Mouse (Mus musculus) liver, embryonic 14.5 days (tissue): ENCODE measurements around the gene Spen. TPM values are rescaled to one million over a fixed set of nuclear protein-coding genes. Genes with fewer than 3 reads are reported as not detected.

ENCODE experiments used
- ATAC-seq: fragments of 200-750 bp; cut with Nextera tagmentation; 2 replicates; pipeline ENCODE4 v1.8.0; 2017; ENCODE audit warnings: moderate number of reproducible peaks, mild to moderate bottlenecking, moderate library complexity; ENCODE audit not compliant: insufficient read depth
- DNase-seq, 3 experiments: peaks; one replicate each; pipeline ENCODE4 v3.0.0-alpha.2; 2012 to 2013; ENCODE audit warnings: low read depth in 3 of 3, low spot score in 3 of 3
- H3K27ac ChIP-seq: fragments of 300-500 bp; sonication (generic); 2 replicates; pipeline ENCODE4 v1.5.1; 2014; ENCODE audit warnings: moderate library complexity, mild to moderate bottlenecking, control low read depth, inconsistent platforms
- H3K27me3 ChIP-seq: fragments of 300-500 bp; sonication (generic); 2 replicates; pipeline ENCODE4 v1.6.1; 2014; ENCODE audit warnings: mild to moderate bottlenecking, low read length, moderate library complexity; ENCODE audit not compliant: control insufficient read depth, insufficient read depth
- H3K36me3 ChIP-seq: fragments of 300-500 bp; sonication (generic); replicated peaks from 2 replicates; pipeline ENCODE4 v1.6.1; 2014; ENCODE audit warnings: low read depth; ENCODE audit not compliant: control insufficient read depth, insufficient read depth
- H3K4me1 ChIP-seq, 2 experiments: fragments of 200-500 bp in 1 of 2; fragments of 300-500 bp in 1 of 2; sonication (generic) in 1 of 2; replicated peaks; 2 replicates each; pipeline ENCODE4 v1.6.1; 2012 to 2014; ENCODE audit warnings: antibody characterized with exemption in 1 of 2, inconsistent platforms in 1 of 2, low read length in 1 of 2; ENCODE audit not compliant: control insufficient read depth in 2 of 2, insufficient read depth in 2 of 2
- H3K4me2 ChIP-seq: fragments of 300-500 bp; sonication (generic); 2 replicates; pipeline ENCODE4 v1.6.1; 2014; ENCODE audit warnings: low read depth, mild to moderate bottlenecking, control low read depth, moderate library complexity
- H3K4me3 ChIP-seq, 2 experiments: fragments of 200-500 bp in 1 of 2; fragments of 300-500 bp in 1 of 2; sonication (generic) in 1 of 2; 2 replicates each; pipeline ENCODE4 v1.5.1; 2012 to 2014; ENCODE audit warnings: low read depth in 2 of 2, low read length in 2 of 2, mild to moderate bottlenecking in 2 of 2, control low read depth in 1 of 2, inconsistent platforms in 1 of 2, moderate library complexity in 1 of 2; ENCODE audit not compliant: insufficient read depth in 1 of 2
- H3K9ac ChIP-seq: fragments of 300-500 bp; sonication (generic); replicated peaks from 2 replicates; pipeline ENCODE4 v1.6.1; 2014; ENCODE audit warnings: mild to moderate bottlenecking, control low read depth, moderate library complexity
- H3K9me3 ChIP-seq: fragments of 300-500 bp; sonication (generic); 2 replicates; pipeline ENCODE4 v1.6.1; 2016; ENCODE audit warnings: low read length, mixed read lengths; ENCODE audit not compliant: control insufficient read depth
- CTCF ChIP-seq: IDR thresholded peaks from 2 replicates; pipeline ENCODE4 v1.5.1; 2016; ENCODE audit warnings: antibody characterized with exemption, low read depth, control low read depth
- EP300 ChIP-seq: IDR thresholded peaks from 2 replicates; pipeline ENCODE4 v1.6.1; 2016; ENCODE audit warnings: antibody characterized with exemption, low read depth
- WGBS: fragments of 180-500 bp; shearing (Covaris S2); extraction: QIAGEN DNeasy Blood & Tissue Kit; methylation state at CpG from one replicate; pipeline ENCODE4 v1.1.7; 2014; ENCODE audit not compliant: insufficient replicate concordance; 5-methylcytosine and 5-hydroxymethylcytosine counted together
- polyA plus RNA-seq, 2 experiments: library from polyadenylated mRNA; depleted of rRNA in 1 of 2; stranded (reverse) in 1 of 2; unstranded in 1 of 2; fragments of >200 nt; fragmentation: Nextera tagmentation in 1 of 2; extraction: Ambion mirVana in 1 of 2; gene quantifications; 2 replicates each; pipeline versions ENCODE4 v1.2.1 to v1.2.3; 2012 to 2014

Spen gene
- polyA plus RNA-seq, 2 experiments = 3.4 to 4.0 TPM

GRCm38 (mm10) chr4:141446211-141446610 lies 92.2 kb downstream of the Spen start:
- TF ChIP-seq CTCF = no peak
- no peak for TF ChIP-seq EP300
- H3K4me3 ChIP-seq = no peak overlapping the region
- no peak for DNase-seq
- no peaks in the 10 kb centered on the region; the same call in 1 of the 2 replicates for H3K36me3 ChIP-seq
- H3K9ac ChIP-seq = no peak overlapping the region
- 69% methylated on average over 7 of the region's 7 CpGs for WGBS
- H3K27ac ChIP-seq = no peak overlapping the region
- no peak for ATAC-seq
- H3K4me1 ChIP-seq = peaks cover 8 to 10% of the 10 kb centered on the region in 2 experiments
- H3K27me3 ChIP-seq = no peaks in the 10 kb centered on the region
- no peak overlapping the region for H3K4me2 ChIP-seq
- no peaks in the 10 kb centered on the region for H3K9me3 ChIP-seq

GRCm38 (mm10) chr4:141445328-141445720 lies 93.1 kb downstream of the Spen start:
- peak overlapping the region; percentile 80 to 99 for H3K4me3 ChIP-seq
- peaks cover 8 to 10% of the 10 kb centered on the region in 2 experiments for H3K4me1 ChIP-seq
- TF ChIP-seq CTCF (no peak), EP300 (no peak)
- peak overlapping the region; percentile 92 for H3K9ac ChIP-seq
- no peak overlapping the region for H3K27ac ChIP-seq
- H3K9me3 ChIP-seq = no peaks in the 10 kb centered on the region
- WGBS = 24% methylated on average over 14 of the region's 14 CpGs
- ATAC-seq = no peak
- no peaks in the 10 kb centered on the region for H3K27me3 ChIP-seq
- no peak for DNase-seq
- H3K4me2 ChIP-seq = peak overlapping the region; percentile 86
- no peaks in the 10 kb centered on the region; the same call in 1 of the 2 replicates for H3K36me3 ChIP-seq

- peak within 1 kb of the TSS; percentile 80 to 99 for H3K4me3 ChIP-seq
- peaks cover 8 to 10% of the 10 kb centered on the region in 2 experiments for H3K4me1 ChIP-seq
- WGBS = under 1% methylated on average over 81 of the region's 102 CpGs
- H3K9ac ChIP-seq = peak within 1 kb of the TSS; percentile 92
- H3K27ac ChIP-seq = peak within 1 kb of the TSS; percentile 50
- TF ChIP-seq EP300 (no peak), CTCF (no peak)
- no peaks in the 10 kb centered on the region for H3K9me3 ChIP-seq
- peak within 1 kb of the TSS; percentile 86 for H3K4me2 ChIP-seq
- DNase-seq = peak; percentile 73 to 76 (median 74)
- no peaks in the 10 kb centered on the region for H3K27me3 ChIP-seq
- H3K36me3 ChIP-seq = no peaks in the 10 kb centered on the region; the same call in 1 of the 2 replicates
- peak; percentile 89 for ATAC-seq
These were observed 93.7 kb downstream of the Spen start, which contains the start of gene Zbtb17 for GRCm38 (mm10) chr4:141444451-141445327. Zbtb17 (plus strand) TSS chr4:141444654.

GRCm38 (mm10) chr4:141443641-141444429 lies 94.6 kb downstream of the Spen start:
- Histone ChIP-seq H3K27me3 (no peaks in the 10 kb centered on the region), H3K36me3 (no peaks in the 10 kb centered on the region; the same call in 1 of the 2 replicates), H3K9me3 (no peaks in the 10 kb centered on the region), H3K4me2 (peak overlapping the region; percentile 86), H3K4me3 (peak overlapping the region; percentile 80 to 99), H3K9ac (peak overlapping the region; percentile 92), H3K27ac (no peak overlapping the region), H3K4me1 (peaks cover 8 to 10% of the 10 kb centered on the region in 2 experiments)
- ATAC-seq (no peak), DNase-seq (no peak)
- no peak for TF ChIP-seq EP300
- no peak for TF ChIP-seq CTCF
- WGBS = 20% methylated on average over 11 of the region's 11 CpGs

- TF ChIP-seq EP300 (no peak), CTCF (no peak)
- DNase-seq (no peak), ATAC-seq (no peak)
- no peak overlapping the region for H3K9ac ChIP-seq
- H3K9me3 ChIP-seq = no peaks in the 10 kb centered on the region
- no peak overlapping the region for H3K27ac ChIP-seq
- H3K4me2 ChIP-seq = no peak overlapping the region
- H3K4me3 ChIP-seq = no peak overlapping the region
- no peaks in the 10 kb centered on the region for H3K36me3 ChIP-seq
- no peaks in the 10 kb centered on the region for H3K27me3 ChIP-seq
- H3K4me1 ChIP-seq = peaks cover 8 to 10% of the 10 kb centered on the region in 2 experiments
These were observed 97.5 kb downstream of the Spen start for GRCm38 (mm10) chr4:141440877-141441276.
